Mouse (Mus musculus) spleen, postnatal 4 days (tissue): Measurements from ENCODE around the gene Inpp4b.

Experiments used
- DNase-seq, 2 experiments: peaks; one replicate each; pipeline ENCODE4 v3.0.0; 2022; ENCODE audit warnings: low spot score in 2 of 2

Gene Inpp4b

DNA sequence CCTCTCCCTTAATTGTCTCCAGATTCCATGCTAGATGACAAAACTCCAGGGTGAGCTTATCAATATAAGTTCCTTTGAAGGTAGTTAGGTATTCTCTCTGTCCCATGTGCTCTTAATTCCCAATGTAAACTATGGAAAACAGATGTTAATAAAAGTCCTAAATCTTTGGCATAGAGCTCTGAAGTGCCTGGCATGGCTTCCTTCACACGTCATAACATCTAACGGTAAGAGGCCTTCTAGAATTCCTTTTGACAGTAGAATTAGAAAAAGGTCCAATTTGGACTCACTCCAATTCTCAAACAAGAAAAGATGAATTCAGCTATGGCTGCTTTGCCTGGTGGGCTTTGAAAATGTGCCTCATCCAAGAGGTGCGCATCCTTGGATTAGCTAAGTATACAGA, 236.6 kb downstream of the Inpp4b start:
- DNase-seq: no peak

DNA sequence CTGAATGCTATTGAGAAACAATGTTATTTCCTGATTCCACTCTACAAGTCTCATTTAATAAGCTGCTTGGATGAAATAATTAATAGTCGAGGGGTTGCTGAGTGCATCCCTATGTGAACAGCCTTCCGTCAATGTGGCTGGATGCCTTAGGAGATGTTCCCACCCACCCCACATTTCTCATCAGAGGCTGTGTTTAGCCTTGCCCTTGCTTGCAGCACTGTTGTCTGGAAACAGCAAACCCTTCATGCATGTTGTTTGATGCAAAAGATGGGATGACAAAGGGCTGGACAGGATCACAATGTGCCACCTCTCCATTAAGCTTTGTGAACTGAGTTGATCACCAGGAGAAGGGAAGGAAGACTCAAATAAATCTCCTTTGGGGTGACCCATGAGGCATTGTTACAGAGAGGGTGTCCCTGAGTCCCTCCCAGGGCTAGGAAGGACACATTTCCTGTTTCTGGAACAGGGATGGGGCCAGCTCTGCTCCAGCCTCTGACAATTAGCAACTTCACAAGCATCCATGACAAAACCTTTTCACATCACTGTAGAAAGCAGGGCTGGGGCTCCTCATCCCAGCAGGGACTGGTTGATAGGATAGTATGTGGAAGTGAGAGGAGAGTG, 239.6 kb downstream of the Inpp4b start:
- DNase-seq: no peak

DNA sequence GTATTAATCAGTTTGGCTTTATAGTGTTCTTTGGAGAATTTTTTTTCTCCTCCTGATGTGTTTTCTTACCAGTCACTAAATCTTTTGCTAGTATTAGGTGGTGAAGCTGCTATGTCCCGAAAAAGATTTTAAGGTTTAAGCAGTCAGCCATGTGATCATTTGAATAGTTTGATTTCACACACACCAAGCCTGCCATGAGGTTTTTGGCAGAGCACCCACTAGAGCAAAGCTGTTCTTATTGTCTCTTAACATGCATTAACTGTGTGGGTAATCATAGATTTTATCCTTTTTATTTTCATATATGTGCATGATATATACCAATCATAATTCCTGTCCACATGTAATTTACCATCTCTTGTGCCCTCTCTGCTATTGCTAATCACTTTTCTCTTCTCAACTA, 240.6 kb downstream of the Inpp4b start:
- DNase-seq: no peak

DNA sequence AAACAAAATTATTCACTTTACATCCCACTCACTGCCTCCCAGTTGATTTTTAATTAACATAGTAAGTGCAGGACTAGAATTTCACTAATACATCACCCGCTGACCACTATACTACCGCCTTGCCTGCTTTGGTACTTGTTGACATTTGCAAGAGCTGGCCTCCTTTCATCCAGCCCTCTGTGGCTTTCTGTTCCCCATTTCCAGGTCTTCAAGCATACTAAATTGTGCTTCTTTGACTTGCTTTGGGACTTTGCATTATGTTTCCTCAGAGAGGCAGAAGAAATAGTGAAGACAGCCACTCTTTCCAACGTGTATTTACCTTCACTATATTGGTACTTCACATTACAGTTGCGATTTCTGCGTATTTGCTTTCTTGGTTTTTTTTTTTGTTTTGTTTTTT, 244.4 kb downstream of the Inpp4b start:
- DNase-seq: no peak

DNA sequence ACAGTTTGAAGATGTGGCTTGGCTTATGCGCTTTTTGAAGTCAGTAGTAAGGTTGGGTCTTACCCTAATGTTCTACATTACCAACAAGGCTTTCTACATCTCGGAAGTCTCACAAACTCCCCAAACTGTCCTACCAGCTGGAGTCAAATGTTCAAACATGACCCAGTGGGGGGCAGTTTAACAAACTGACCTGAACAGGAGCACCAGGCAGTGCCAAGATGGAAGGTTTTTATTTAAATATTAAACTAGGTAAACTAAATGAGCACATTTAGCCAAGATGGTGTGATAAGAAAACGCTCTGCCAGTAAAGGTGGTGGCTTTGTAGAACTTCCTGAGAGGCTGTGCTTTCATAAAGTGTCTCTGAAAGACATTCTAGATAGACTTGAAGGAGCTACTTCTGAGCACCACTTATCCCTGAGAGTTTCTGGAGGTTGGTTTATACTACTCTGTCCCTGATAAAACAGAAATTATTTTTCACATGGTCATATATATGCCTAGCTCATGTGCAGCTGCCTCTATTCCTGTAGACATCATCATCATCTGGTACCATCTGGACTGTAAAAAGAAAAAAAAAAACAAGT, 251.9 kb downstream of the Inpp4b start:
- DNase-seq: no peak

DNA sequence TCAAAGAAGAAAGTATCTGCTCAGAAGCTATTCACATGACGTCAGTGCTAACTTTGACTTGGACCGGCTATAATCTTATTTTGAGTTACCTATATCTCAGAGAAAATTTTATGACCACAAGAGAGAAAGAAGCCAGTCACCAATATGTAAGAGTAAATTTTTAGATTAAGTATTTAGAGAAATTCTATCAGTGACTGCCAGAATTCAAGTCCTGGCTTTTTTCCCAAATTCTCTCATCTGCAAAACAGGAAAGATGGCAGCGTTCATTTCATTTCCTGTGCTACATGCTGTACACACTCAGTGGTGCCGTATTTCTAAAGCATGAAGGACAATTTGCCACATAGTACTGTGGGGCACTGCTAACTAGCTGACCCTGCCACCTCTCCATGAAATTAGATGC, 256.9 kb downstream of the Inpp4b start:
- no peak for DNase-seq

DNA sequence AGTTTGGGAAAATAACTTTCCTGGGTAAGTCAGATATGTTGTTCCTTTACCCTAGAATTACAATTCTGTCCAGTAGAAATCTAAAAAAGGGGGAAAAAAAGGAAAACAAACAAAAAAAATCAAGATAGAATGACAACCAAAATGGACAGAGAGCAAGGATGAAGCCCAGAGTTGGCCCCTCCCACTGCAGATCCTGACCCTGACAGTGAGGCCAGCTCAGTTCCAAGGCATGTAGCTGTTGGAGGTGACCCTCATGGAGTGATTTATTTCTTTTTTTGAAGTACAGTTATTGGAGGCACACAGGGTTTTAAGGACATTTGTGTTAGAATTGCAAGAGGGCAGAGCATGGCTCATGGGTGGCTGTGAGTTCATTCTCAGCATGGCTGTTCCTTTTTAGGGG, 258.8 kb downstream of the Inpp4b start:
- no peak for DNase-seq

DNA sequence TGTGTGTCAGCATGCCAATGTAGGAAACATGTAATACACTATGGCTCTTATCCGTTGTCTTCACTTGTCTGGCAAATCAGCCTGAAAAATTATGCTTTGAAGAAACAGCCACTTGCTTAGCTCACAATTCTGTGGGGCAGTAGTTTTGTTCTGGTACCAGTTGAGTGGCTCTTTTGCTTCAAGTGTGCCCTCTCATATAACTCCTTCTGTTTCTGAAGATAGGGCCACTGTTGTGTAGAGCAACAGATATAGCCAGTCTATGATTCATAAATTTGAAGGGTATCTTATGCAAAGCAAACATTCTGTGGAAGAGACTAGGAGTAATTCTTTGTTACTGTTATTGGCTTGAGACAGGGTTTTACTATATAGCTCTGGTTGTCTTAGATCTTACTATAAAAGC, 265.7 kb downstream of the Inpp4b start:
- no peak for DNase-seq

DNA sequence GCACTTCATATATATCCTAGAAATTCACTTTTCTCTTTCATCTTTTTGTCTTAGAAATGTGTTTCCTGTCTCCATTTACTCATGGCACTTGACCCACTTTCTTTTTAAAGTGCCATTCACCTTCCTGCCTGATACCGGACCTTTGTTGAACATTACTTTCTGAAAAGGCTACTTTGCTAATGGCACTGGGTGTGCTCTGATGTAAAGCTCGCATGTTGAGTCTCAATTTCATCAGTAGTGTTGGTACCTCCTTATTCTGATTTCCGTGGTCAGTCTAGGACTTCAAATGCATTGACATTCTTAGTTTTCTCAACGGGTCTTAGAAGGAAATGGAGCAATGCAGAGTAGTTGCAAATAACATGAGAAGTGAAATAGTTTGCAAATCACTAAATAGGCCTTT, 266.7 kb downstream of the Inpp4b start:
- DNase-seq: no peak

DNA sequence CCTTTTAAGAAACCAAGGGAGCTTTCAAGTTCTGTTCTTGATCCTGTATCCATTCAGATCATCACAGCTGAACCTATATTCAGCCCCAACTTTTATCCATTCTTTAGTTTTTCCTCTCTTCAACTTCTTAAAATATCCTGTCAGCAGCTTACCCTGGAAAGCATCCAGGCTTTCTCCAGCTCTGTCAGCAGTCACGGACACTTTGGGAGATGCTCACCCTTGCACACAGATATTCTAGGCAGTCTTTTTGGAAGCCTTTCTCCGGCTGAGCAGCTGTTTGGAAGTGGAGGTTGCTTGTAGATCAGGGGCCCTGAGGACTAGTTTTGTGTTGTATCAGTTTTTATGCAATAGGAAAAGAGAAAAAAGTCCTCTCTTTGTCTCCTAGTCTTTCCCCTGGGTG, 270.3 kb downstream of the Inpp4b start:
- no peak for DNase-seq

DNA sequence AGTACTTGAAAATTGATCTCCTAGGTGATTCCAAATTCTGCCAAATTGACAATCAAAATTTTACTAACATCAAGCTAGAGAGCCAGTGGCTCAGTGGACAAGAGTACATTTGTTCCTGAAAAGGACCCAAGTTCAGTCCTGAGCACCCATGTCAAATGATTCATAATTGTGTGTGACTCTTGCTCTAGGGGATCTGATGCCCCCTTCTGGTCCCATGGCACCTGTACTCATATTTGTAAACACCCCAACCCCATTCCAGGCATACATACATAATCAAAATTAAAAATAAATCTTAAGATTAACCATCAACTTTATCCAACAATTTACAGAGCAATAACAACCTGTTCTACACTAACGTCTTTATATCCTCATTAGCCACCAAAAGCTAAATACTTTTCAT, 271.8 kb downstream of the Inpp4b start:
- DNase-seq: no peak

DNA sequence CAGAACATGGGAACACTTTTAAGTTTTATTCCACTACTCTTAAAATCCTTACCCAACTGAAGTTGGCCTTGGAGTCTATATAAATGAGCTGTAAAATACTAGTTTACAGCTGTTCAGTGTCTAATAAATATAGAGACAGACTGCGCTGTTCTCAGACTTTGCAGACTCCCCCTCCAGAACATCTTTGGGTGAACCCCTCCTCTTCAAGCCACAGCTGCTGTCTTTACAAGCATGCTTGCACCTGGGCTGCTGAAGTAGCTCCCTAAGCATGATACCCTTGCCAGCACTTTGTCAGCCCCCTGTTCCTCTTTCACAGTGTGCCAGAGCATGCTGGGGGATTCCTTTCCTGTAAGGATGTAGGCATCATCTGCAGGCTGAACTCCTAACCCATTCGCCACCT, 272.2 kb downstream of the Inpp4b start:
- DNase-seq: no peak

DNA sequence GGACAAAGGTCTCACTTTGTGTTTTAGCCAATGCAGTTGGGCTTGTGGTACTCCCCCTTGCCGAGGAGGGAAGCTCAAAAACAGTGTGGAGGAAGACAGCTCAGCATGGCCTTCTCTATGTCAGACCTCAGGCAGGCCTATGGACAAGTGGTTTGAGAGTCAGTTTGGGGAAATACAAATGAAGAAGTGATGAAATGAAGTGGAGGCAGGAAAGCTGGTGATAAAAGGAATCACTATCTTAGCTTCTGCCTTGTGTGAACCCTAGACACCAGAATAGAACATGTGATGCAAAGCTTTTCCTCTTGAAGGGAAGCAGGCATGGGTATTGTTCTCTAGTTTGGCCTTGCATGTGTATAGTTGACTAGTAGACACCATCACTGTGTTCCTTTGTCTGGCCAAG, 273.2 kb downstream of the Inpp4b start:
- DNase-seq: no peak

DNA sequence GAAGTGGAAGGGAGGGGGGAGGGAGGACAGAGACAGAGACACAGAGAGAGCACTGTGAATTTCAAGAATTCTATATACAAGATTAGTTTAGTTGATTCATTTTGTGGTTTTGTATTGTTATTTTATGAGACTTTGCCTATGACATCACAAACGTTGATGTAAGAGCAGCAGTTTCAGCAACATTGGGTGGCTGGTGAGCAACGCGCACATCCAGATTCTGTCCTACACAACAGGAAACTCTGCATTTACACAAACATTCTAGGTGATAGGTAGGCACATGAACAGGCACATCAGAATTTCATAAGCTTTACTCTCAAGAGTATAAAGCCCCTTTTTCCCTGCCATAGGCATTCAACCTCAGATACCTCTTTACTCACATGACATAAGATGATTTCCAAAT, 276.6 kb downstream of the Inpp4b start:
- DNase-seq: no peak

DNA sequence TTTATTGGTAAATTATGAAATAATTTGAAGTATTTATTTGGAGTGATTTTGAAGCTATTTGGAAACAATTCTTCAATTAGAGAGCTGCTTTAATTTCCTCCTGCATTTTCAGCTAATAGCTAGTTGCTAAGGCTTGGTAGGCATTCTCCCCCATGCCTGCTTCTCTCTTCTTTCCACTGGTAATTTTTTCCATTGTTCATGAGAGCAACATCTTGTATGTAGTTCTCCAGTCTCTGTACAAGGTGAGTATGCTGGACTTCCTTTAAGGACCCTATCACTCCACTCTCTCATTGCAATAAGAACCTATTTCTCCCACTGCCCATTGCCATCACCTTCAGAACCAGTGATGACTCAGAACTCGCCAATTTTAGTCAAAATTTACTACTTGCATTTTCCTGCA, 292.7 kb downstream of the Inpp4b start:
- no peak for DNase-seq

DNA sequence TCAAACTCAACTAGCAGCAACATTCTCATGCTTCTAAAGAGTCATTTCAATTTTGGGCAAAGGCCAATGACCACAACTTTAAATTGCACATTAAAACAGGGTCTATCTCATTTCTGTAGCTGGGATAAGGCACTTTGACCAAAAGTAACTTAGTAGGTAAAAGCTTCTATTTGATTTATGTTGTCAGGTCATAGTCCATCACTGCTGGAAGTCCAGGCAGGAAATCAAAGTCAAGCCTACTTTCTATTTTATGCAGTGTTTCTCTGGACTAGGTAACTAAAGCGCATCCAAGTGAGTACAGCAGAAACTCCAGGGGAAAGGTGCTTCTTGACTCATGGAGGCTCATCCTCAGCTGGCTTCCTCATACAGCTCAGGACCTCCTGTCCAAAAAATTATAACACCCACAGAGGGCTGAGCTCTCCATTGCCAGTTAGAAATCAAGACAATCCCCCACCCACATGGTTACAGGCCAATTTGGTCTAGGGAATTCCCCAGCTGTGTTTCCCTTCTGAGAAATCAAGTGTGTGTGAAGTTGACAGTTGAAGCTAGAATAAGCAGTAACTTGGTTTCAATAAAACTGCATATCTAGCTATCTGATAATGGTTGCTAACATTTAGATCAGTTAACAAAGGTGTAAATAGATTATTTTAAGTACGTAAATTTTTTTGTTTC, 293.7 kb downstream of the Inpp4b start:
- DNase-seq: no peak

DNA sequence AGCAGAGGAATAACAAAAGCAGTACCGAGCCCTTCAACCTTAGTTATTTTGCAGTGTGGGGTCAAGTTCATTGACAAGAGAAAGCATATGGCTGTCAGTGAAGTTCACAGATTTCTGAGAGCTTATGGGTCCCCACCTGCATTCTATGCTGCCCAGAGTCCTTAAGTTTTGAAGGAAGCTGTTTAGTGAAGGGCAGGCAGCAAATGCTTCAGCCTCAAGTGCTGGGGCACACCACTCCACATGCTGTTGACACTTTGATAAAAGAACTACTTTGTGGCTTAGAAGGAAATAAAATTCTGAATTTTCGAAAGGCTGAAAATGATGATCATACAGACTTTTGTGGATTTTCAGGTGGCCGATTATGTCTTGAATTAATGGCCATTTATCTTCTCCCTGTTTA, 296.1 kb downstream of the Inpp4b start:
- no peak for DNase-seq

DNA sequence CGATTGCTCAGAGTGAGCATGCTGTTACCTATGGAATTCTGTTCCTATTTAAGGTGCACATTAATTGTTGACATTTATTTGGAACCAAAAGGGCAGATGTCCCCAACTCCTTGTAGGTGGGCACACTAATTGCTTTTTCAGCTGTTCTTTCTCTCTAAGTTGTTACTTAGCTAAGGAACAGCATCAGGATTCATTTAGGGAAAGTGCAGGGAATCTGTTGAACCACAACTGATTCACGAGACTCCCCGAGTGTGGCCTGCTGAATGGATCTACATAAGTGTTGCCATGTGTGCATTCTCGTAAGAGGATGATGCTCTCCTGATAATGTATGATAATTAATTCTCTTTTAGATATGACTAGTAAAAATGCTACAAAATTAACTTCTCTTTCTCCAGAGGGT, 297.5 kb downstream of the Inpp4b start:
- no peak for DNase-seq

DNA sequence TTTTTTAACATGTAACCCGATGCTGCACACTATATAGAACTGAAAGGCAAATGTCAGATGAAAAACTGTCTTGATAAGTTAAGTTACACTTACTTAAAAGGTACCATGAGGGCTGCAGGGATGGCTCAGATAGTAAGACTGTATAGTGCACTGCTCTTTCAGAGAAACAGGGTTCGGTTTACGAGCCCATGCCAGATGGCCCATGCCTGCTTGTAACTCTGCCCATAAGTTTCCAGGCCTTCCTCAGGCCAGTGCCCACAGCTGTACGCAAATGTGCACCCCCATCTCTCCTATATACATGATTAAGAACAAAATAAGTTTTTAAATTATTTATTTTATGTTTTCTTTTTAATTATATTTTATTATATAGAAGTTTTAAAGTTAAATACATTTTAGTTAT, 300.7 kb downstream of the Inpp4b start:
- no peak for DNase-seq

DNA sequence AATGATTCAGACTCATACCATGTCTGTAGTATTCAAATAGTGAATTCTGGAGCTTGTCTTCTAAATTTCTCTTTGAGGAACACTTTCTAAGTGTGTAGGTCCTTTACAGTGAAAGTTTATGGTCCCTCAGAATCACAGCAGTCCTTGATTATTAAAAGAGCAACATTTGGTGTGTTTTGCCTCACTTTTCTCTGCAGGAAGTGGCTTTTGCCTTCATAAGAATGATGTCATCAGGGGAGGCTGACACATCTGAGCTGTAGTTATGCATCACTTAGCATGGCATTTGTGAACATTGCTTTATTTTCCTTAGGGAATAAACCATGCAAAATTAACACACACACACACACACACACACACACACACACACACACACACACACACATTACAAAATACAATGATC, 349.8 kb downstream of the Inpp4b start:
- no peak for DNase-seq

DNA sequence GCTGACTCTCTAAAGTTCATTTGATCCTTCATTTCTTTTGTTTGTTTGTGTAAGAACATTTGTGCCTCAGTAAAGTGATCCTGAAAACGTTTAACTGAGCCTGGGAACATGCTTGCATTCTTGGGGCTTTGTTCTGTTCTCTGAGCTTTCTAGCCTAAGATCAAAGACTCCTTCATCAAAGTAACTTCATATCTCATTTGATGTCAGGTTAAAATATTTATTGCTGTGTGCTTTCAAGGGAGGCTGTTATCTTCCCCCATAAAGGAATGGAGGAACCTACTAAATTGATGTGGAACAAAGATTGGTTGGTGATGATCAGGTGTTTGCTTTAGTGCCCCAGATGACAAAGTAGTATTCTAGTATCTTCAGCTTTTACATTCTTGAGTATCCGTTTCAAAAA, 352.5 kb downstream of the Inpp4b start:
- DNase-seq: no peak

DNA sequence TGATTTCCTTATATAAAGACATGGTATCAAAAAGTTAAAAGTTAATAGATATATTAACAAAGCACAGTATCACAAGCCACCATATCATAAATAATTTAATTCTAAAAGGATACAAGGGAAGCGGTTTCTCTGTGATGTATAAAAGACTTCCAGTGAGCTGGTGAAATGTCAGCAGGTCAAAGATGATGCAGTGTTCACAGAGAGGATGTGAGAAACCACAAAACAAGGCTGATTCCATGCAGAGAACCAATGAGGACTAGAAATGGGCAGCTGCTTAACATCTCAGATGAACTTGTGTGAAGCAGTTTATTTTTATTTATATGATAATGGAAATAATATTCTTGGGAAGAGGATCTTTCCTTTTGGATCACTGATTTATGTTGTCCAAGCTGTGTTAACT, 359.7 kb downstream of the Inpp4b start:
- DNase-seq: no peak

DNA sequence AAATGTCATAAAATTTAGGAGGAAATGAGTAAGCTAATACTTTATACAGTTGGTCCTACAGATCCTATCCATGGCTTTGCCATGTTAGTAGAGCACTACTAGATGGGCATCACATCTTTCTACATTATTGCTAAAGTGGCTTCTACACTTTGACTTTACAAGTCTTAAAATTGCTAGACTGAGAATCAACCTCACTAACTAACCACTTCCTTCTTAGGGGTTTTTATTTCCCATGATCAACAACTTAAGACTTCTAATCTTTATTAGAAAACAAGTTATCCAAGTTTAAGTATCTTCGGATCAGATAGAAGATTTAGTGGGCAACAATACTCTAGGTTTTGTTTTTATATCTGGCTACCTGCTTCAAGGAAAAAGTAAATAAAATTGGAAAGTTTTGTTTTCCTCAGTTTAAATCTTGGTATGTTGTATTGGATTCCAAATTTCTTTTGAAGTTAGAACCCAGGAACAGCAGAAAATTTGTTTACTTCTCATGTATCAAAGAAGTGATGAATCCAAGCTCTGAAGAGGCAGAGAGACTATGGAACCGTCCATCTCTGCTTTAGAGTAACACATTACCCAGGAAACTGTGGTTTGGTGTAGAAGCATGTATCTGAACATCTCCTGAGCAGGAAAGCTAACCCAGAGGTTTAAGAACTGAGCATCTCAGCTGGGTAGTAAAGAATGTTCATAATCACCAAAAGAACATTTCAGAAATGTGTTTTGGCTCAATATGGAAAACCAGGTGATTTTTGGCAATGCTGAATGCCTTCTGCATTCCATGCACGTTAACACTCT, 361.4 kb downstream of the Inpp4b start:
- DNase-seq: no peak
